Comparison of ENCODE assay signal across 15 mouse cellular contexts in genomic region chr11:85846509-85846908, GRCm38 (mm10). TPM values are rescaled to one million over a fixed set of nuclear protein-coding genes. Genes with fewer than 3 reads are reported as not detected.
DNase-seq lines count a peak whose midpoint lies in the region; ATAC-seq and TF ChIP-seq lines count a peak whose summit lies in the region.
"Had no signal": no experiment of that assay in that cellular context is flagged by ENCODE, and none has a peak within 500 bp of the region (broad histone marks: within the 10 kb centered on the region; RNA-seq: fewer than 3 reads in every experiment).

No protein-coding gene starts in this region.

- peak overlapping the region; percentile 42 for H3K27ac ChIP-seq in kidney, adult 2 months (ENCODE audit: insufficient read depth, low read depth, low read length)
- peak overlapping the region; percentile 97 for H3K27ac ChIP-seq in lung, postnatal 0 days (ENCODE audit: low read length)
- H3K27ac ChIP-seq: liver, embryonic 15.5 days had no signal

- peak; percentile 86 for TF ChIP-seq EP300 in lung, postnatal 0 days (IDR thresholded peaks at IDR 0.05)

- ATAC-seq in lung, postnatal 0 days, result peak; percentile 65
- ATAC-seq: forebrain, embryonic 14.5 days had no signal

- no peak overlapping the region for H3K4me3 ChIP-seq in kidney, adult 2 months (ENCODE audit: insufficient read depth, low read depth, low read length)
- no peak overlapping the region for H3K4me3 ChIP-seq in lung, postnatal 0 days (ENCODE audit: low read depth, low read length)
- H3K4me3 ChIP-seq: liver, embryonic 15.5 days had no signal

- H3K27me3 ChIP-seq in kidney, adult 2 months (replicated peaks; ENCODE audit: control insufficient read depth, insufficient read depth, low read length), result no peaks in the 10 kb centered on the region
- H3K27me3 ChIP-seq in lung, postnatal 0 days (replicated peaks; ENCODE audit: insufficient read depth, low read length), result no peaks in the 10 kb centered on the region; the same call in 1 of the 2 replicates

- H3K9me3 ChIP-seq in lung, postnatal 0 days (ENCODE audit: low read length), result no peaks in the 10 kb centered on the region
- H3K9me3 ChIP-seq: liver, embryonic 15.5 days had no signal

- no peak for TF ChIP-seq POLR2A in kidney, adult 2 months (IDR thresholded peaks at IDR 0.05; ENCODE audit: low read depth, low read length)

- no peaks in the 10 kb centered on the region for H3K36me3 ChIP-seq in kidney, adult 2 months (ENCODE audit: control insufficient read depth, insufficient read depth, low read length)
- H3K36me3 ChIP-seq in lung, postnatal 0 days (ENCODE audit: insufficient read depth, low read length), result no peaks in the 10 kb centered on the region
- H3K36me3 ChIP-seq: liver, embryonic 15.5 days had no signal

- no peak overlapping the region for H3K4me2 ChIP-seq in lung, postnatal 0 days (replicated peaks; ENCODE audit: low read depth, low read length)
- H3K4me2 ChIP-seq: liver, embryonic 15.5 days had no signal

- H3K4me1 ChIP-seq in kidney, adult 2 months (ENCODE audit: control insufficient read depth, insufficient read depth, low read length), result peaks cover 33% of the 10 kb centered on the region; the same call in 1 of the 2 replicates
- peaks cover 13% of the 10 kb centered on the region; the same call in 1 of the 2 replicates for H3K4me1 ChIP-seq in lung, postnatal 0 days (ENCODE audit: insufficient read depth, low read depth, low read length)

- DNase-seq in adrenal gland, adult 2 months, result peak; percentile 56
- DNase-seq in adrenal gland, postnatal 36 days, result no peak
- peak; percentile 5 for DNase-seq in A20 (ENCODE audit: low read depth, low spot score)
- peak; percentile 81 for DNase-seq in kidney, adult 2 months
- DNase-seq in lung, postnatal 0 days (ENCODE audit: low spot score), result peak; percentile 95
- DNase-seq in left cerebral cortex, adult 8-10 months (ENCODE audit: low spot score in 2 of 2), result no peak
- DNase-seq in embryo, embryonic 10.5 days (ENCODE audit: low spot score), result no peak
- no peak for DNase-seq in right cerebral cortex, postnatal 14 days
- DNase-seq: thymus, postnatal 4 days had no signal

- no peak overlapping the region for H3K9ac ChIP-seq in lung, postnatal 0 days (replicated peaks; ENCODE audit: low read depth)
- H3K9ac ChIP-seq: liver, embryonic 15.5 days had no signal

- no peak for TF ChIP-seq CTCF in kidney, adult 2 months (conservative IDR thresholded peaks at IDR 0.05; ENCODE audit: insufficient read depth, insufficient read length, low read depth, low read length)
- no peak for TF ChIP-seq CTCF in lung, postnatal 0 days (IDR thresholded peaks at IDR 0.05)

- 36% methylated on average over 4 of the region's 4 CpGs for WGBS in kidney, adult 2 months
- 38% methylated on average over 4 of the region's 4 CpGs for WGBS in lung, postnatal 0 days

RNA-seq across cellular contexts. Expression of gene Gm11444, which starts 3.6 kb away (rescaled TPM):
- not detected for total RNA-seq in adrenal gland, adult 2 months (2021)
- polyA plus RNA-seq in adrenal gland, adult 2 months (2012; rRNA removed), result not detected in 2 replicates
- not detected for total RNA-seq in adrenal gland, postnatal 36 days (2021)
- polyA plus RNA-seq in kidney, adult 2 months (2012; rRNA removed), result not detected in 2 replicates
- not detected in 2 replicates for polyA plus RNA-seq in lung, postnatal 0 days (2015; fragmentation: Nextera tagmentation; extraction: Ambion mirVana)
- not detected for total RNA-seq in left cerebral cortex, adult 8-10 months (2022)
- total RNA-seq: hematopoietic stem cell, adult 5-6 weeks; layer of hippocampus, adult 8-10 months; monocyte, adult 5-6 weeks had no signal
- polyA plus RNA-seq: brain, embryonic 14.5 days; forebrain, embryonic 14.5 days; liver, embryonic 15.5 days had no signal

RNA-seq across cellular contexts. Expression of gene Tbx2, which starts 14.2 kb away (rescaled TPM):
- total RNA-seq in adrenal gland, adult 2 months (2021), result 10 to 100 TPM; 16.8 to 29.0 TPM
- 54.5 and 56.0 TPM in 2 replicates for polyA plus RNA-seq in adrenal gland, adult 2 months (2012; rRNA removed)
- total RNA-seq in adrenal gland, postnatal 36 days (2021), result 10 to 100 TPM; 22.3 to 29.0 TPM
- polyA plus RNA-seq in kidney, adult 2 months (2012; rRNA removed), result 58.5 and 66.9 TPM in 2 replicates
- 43.6 and 49.6 TPM in 2 replicates for polyA plus RNA-seq in lung, postnatal 0 days (2015; fragmentation: Nextera tagmentation; extraction: Ambion mirVana)
- total RNA-seq in left cerebral cortex, adult 8-10 months (2022), result 1 to 10 TPM; 1.8 to 2.3 (median 2.0) TPM

RNA-seq across cellular contexts. Expression of gene Tbx4, which starts 39.7 kb away (rescaled TPM):
- under 1 TPM in 1 of 2 experiments, not detected in 1; 0.10 TPM for total RNA-seq in adrenal gland, adult 2 months (2021)
- polyA plus RNA-seq in adrenal gland, adult 2 months (2012; rRNA removed), result 0.10 and 0.27 TPM in 2 replicates
- not detected for total RNA-seq in adrenal gland, postnatal 36 days (2021)
- 0.08 TPM in 2 replicates for polyA plus RNA-seq in kidney, adult 2 months (2012; rRNA removed)
- polyA plus RNA-seq in lung, postnatal 0 days (2015; fragmentation: Nextera tagmentation; extraction: Ambion mirVana), result 46.2 and 48.5 TPM in 2 replicates
- under 1 TPM in 3 of 4 experiments, not detected in 1; 0.13 to 0.33 (median 0.21) TPM for total RNA-seq in left cerebral cortex, adult 8-10 months (2022)
- total RNA-seq: monocyte, adult 5-6 weeks had no signal
- polyA plus RNA-seq: liver, embryonic 15.5 days had no signal

Comparison
In these comparisons a context has a peak if more than half of its experiments do, and no peak if none do; other contexts are left out.
1. DNase-seq: peak in adrenal gland, adult 2 months (single experiment), A20 (single experiment), kidney, adult 2 months (single experiment) and lung, postnatal 0 days (single experiment); none in adrenal gland, postnatal 36 days (0 of 2), left cerebral cortex, adult 8-10 months (0 of 2), embryo, embryonic 10.5 days (single experiment) and right cerebral cortex, postnatal 14 days (single experiment).
2. RNA of gene Tbx2, which starts 14.2 kb away (total RNA-seq): 22.3 to 29.0 TPM in adrenal gland, postnatal 36 days and 16.8 to 29.0 TPM in adrenal gland, adult 2 months; 1.8 to 2.3 TPM in left cerebral cortex, adult 8-10 months; every median in the first group is over 4 times any median in the second.